Comparison of ENCODE assay signal across 18 mouse cellular contexts in genomic region chr11:90245630-90246029, GRCm38 (mm10). TPM values are rescaled to one million over a fixed set of nuclear protein-coding genes. Genes with fewer than 3 reads are reported as not detected.
DNase-seq lines count a peak whose midpoint lies in the region; ATAC-seq and TF ChIP-seq lines count a peak whose summit lies in the region.
"Had no signal": no experiment of that assay in that cellular context is flagged by ENCODE, and none has a peak within 500 bp of the region (broad histone marks: within the 10 kb centered on the region; RNA-seq: fewer than 3 reads in every experiment).

No protein-coding gene starts in this region.

- TF ChIP-seq CTCF in bone marrow, adult 2 months (IDR thresholded peaks at IDR 0.05; ENCODE audit: control insufficient read depth, insufficient read depth, low read length): no peak
- TF ChIP-seq CTCF in forebrain, postnatal 0 days (IDR thresholded peaks at IDR 0.05; ENCODE audit: low read depth): no peak

- no peaks in the 10 kb centered on the region for H3K27me3 ChIP-seq in splenic B cell, adult 2 months (ENCODE audit: control insufficient read depth, insufficient read depth, low read length, poor library complexity, severe bottlenecking)
- no peaks in the 10 kb centered on the region for H3K27me3 ChIP-seq in forebrain, postnatal 0 days (ENCODE audit: insufficient read depth, low read length)
- H3K27me3 ChIP-seq: forebrain, embryonic 13.5 days; hindbrain, embryonic 12.5 days had no signal

- DNase-seq in A20 (ENCODE audit: low read depth, low spot score): peak; percentile 74
- peak; percentile 48 for DNase-seq in splenic B cell, adult 2 months (ENCODE audit: low read depth, low spot score)
- no peak for DNase-seq in left cerebral cortex, adult 9 months (ENCODE audit: low spot score in 2 of 2)
- no peak for DNase-seq in forebrain, postnatal 0 days
- DNase-seq: cerebellum, adult 2 months; cerebellum, postnatal 10 days; gastrocnemius, postnatal 36 days; heart, adult 18-20 months; heart, postnatal 10 days; heart, postnatal 4 days had no signal

- peaks cover 12% of the 10 kb centered on the region for H3K79me2 ChIP-seq in macrophage (ENCODE audit: inconsistent target)

- H3K9me3 ChIP-seq in forebrain, postnatal 0 days (ENCODE audit: low read length): no peaks in the 10 kb centered on the region
- H3K9me3 ChIP-seq: embryonic facial prominence, embryonic 10.5 days; forebrain, embryonic 13.5 days; heart, embryonic 10.5 days; hindbrain, embryonic 12.5 days had no signal

- no peaks in the 10 kb centered on the region; the same call in 1 of the 2 replicates for H3K4me1 ChIP-seq in bone marrow, adult 2 months (ENCODE audit: control insufficient read depth, insufficient read depth, low read length)
- H3K4me1 ChIP-seq in forebrain, postnatal 0 days (ENCODE audit: insufficient read depth): peaks cover 8% of the 10 kb centered on the region; the same call in 1 of the 2 replicates

- no peak overlapping the region for H3K9ac ChIP-seq in forebrain, postnatal 0 days
- H3K9ac ChIP-seq: forebrain, embryonic 13.5 days; hindbrain, embryonic 12.5 days had no signal

- TF ChIP-seq POLR2A in bone marrow, adult 2 months (IDR thresholded peaks at IDR 0.05; ENCODE audit: borderline replicate concordance, control insufficient read depth, low read depth, low read length): no peak

- H3K27ac ChIP-seq in bone marrow, adult 2 months (ENCODE audit: control insufficient read depth, insufficient read depth, low read depth, low read length, poor library complexity): 0 out of 2 replicates have a peak overlapping the region, but pooled peaks have one; percentile 22
- peak overlapping the region; percentile 58 for H3K27ac ChIP-seq in macrophage
- H3K27ac ChIP-seq in forebrain, postnatal 0 days (ENCODE audit: low read depth, low read length): no peak overlapping the region
- H3K27ac ChIP-seq: embryonic facial prominence, embryonic 10.5 days; forebrain, embryonic 13.5 days; heart, embryonic 10.5 days; hindbrain, embryonic 12.5 days had no signal

- H3K4me2 ChIP-seq in forebrain, postnatal 0 days (ENCODE audit: low read depth): no peak overlapping the region
- H3K4me2 ChIP-seq: forebrain, embryonic 13.5 days; hindbrain, embryonic 12.5 days had no signal

- H3K36me3 ChIP-seq in macrophage (ENCODE audit: inconsistent target): no peaks in the 10 kb centered on the region
- no peaks in the 10 kb centered on the region for H3K36me3 ChIP-seq in splenic B cell, adult 2 months (ENCODE audit: control insufficient read depth, insufficient read depth, low read length, poor library complexity, severe bottlenecking)
- H3K36me3 ChIP-seq in forebrain, postnatal 0 days (ENCODE audit: insufficient read depth): no peaks in the 10 kb centered on the region
- H3K36me3 ChIP-seq: embryonic facial prominence, embryonic 10.5 days; G1E; heart, embryonic 10.5 days; hindbrain, embryonic 12.5 days had no signal

- ATAC-seq in forebrain, postnatal 0 days: no peak
- ATAC-seq: forebrain, embryonic 13.5 days; hindbrain, embryonic 16.5 days had no signal

- H3K4me3 ChIP-seq in bone marrow, adult 2 months (replicated peaks; ENCODE audit: control insufficient read depth, low read depth, low read length): no peak overlapping the region
- H3K4me3 ChIP-seq in macrophage (ENCODE audit: inconsistent target): no peak overlapping the region
- H3K4me3 ChIP-seq in forebrain, postnatal 0 days (ENCODE audit: low read depth, low read length): no peak overlapping the region
- H3K4me3 ChIP-seq: embryonic facial prominence, embryonic 10.5 days; forebrain, embryonic 13.5 days; heart, embryonic 10.5 days; hindbrain, embryonic 12.5 days had no signal

- 54% methylated on average over 6 of the region's 6 CpGs for WGBS in bone marrow, adult 2 months
- WGBS in macrophage (ENCODE audit: missing documents): 22% methylated on average over 6 of the region's 6 CpGs
- 84% methylated on average over 6 of the region's 6 CpGs for WGBS in forebrain, postnatal 0 days

RNA-seq across cellular contexts. Expression of gene Mmd, which starts 3.6 kb away (rescaled TPM):
- 11.0 and 17.0 TPM in 2 replicates for polyA plus RNA-seq in bone marrow, adult 2 months (2011; ENCODE audit: insufficient read depth, insufficient read length, low replicate concordance, missing spikeins)
- total RNA-seq in macrophage (2018; cell fraction: chromatin; rRNA removed): 100 to 1,000 TPM in 4 of 26 experiments, 10 to 100 TPM in 16, 1 to 10 TPM in 6; 6.8 to 147 (median 26.0) TPM
- total RNA-seq in macrophage (2018; cell fraction: cytosol; rRNA removed): 10 to 100 TPM; 10.9 to 73.8 (median 29.3) TPM
- total RNA-seq in macrophage (2018; cell fraction: nucleus; rRNA removed): 100 to 1,000 TPM in 2 of 26 experiments, 10 to 100 TPM in 22, 1 to 10 TPM in 2; 8.0 to 112 (median 27.7) TPM
- 28.1 to 57.5 TPM (median 47.7 TPM) in 3 replicates for polyA plus RNA-seq in macrophage (2018)
- total RNA-seq in forebrain, postnatal 0 days (2014; rRNA removed): 151 and 161 TPM in 2 replicates
- polyA plus RNA-seq in forebrain, postnatal 0 days (2015; fragmentation: Nextera tagmentation; extraction: Ambion mirVana): 105 and 119 TPM in 2 replicates

RNA-seq across cellular contexts. Expression of gene Gm45716, which starts 58.1 kb away (rescaled TPM):
- polyA plus RNA-seq in bone marrow, adult 2 months (2011; ENCODE audit: insufficient read depth, insufficient read length, low replicate concordance, missing spikeins): 1.3 and 3.2 TPM in 2 replicates
- total RNA-seq in macrophage (2018; cell fraction: chromatin; rRNA removed): 10 to 100 TPM in 12 of 26 experiments, 1 to 10 TPM in 14; 1.5 to 45.5 (median 8.2) TPM
- 1 to 10 TPM in 17 of 26 experiments, under 1 TPM in 9; 0.48 to 9.2 (median 1.2) TPM for total RNA-seq in macrophage (2018; cell fraction: cytosol; rRNA removed)
- 10 to 100 TPM in 10 of 26 experiments, 1 to 10 TPM in 16; 1.1 to 35.4 (median 6.7) TPM for total RNA-seq in macrophage (2018; cell fraction: nucleus; rRNA removed)
- polyA plus RNA-seq in macrophage (2018): 0.26 to 2.1 TPM (median 0.82 TPM) in 3 replicates
- 12.0 and 14.5 TPM in 2 replicates for total RNA-seq in forebrain, postnatal 0 days (2014; rRNA removed)
- polyA plus RNA-seq in forebrain, postnatal 0 days (2015; fragmentation: Nextera tagmentation; extraction: Ambion mirVana): 24.7 and 32.7 TPM in 2 replicates

Comparison
In these comparisons a context has a peak if more than half of its experiments do, and no peak if none do; other contexts are left out.
1. DNase-seq: peak in A20 (single experiment) and splenic B cell, adult 2 months (single experiment); none in left cerebral cortex, adult 9 months (0 of 2) and forebrain, postnatal 0 days (single experiment).